Mouse (Mus musculus) myocyte (in vitro differentiated cells): ENCODE results near the gene Zc2hc1c.
A peak's percentile ranks its signal among the peaks of the same experiment; 100 is the strongest.

Experiments
- CEBPB ChIP-seq: IDR thresholded peaks from 2 replicates; pipeline ENCODE4 v1.6.1; 2011; ENCODE audit warnings: mild to moderate bottlenecking, moderate library complexity; ENCODE audit not compliant: poor library complexity, insufficient read depth, severe bottlenecking
- MAX ChIP-seq: IDR thresholded peaks from one replicate; pipeline ENCODE4 v1.6.1; 2011; ENCODE audit warnings: low read depth, mild to moderate bottlenecking, control low read depth
- MYOD1 ChIP-seq, 3 experiments: IDR thresholded peaks; one replicate each; pipeline ENCODE4 v1.6.1; 2011; ENCODE audit warnings: control low read depth in 2 of 3, low read depth in 2 of 3, mild to moderate bottlenecking in 2 of 3, moderate library complexity in 1 of 3; ENCODE audit not compliant: insufficient read length in 2 of 3, control insufficient read depth in 1 of 3
- POLR2A ChIP-seq: IDR thresholded peaks from one replicate; pipeline ENCODE4 v1.6.1; 2011; ENCODE audit warnings: low read depth, mild to moderate bottlenecking, control low read depth, moderate library complexity; ENCODE audit not compliant: insufficient read length
- POLR2AphosphoS2 ChIP-seq: IDR thresholded peaks from one replicate; pipeline ENCODE4 v1.6.1; 2011; ENCODE audit warnings: low read depth, control low read depth; ENCODE audit not compliant: insufficient read length
- TCF12 ChIP-seq: IDR thresholded peaks from one replicate; pipeline ENCODE4 v1.6.1; 2011; ENCODE audit warnings: mild to moderate bottlenecking, control low read depth; ENCODE audit not compliant: poor library complexity, insufficient read depth, severe bottlenecking

DNA sequence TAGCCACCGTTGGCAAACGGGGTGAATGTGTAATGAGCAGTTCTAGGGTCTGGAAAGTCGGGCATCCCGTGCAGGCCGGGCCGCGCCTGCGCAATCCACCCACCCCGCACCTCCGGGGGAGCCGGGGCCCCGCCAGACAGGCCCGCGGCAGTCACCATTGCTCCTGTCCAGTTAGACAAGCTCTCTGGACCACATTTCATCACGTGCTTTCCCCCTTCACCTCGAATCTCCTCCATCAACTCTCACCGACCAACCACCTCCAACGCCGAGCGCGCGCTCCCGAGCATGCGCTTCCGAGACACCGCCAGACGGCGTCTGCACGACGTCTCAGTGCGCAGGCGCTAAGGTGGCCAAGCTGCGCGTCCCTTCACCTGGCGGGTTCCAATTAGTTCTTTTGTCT is 18.1 kb upstream of the Zc2hc1c start, which contains the start of gene Mlh3:
- peak; percentile 12 for TF ChIP-seq POLR2AphosphoS2
- TF ChIP-seq MAX, result no peak
- no peak for TF ChIP-seq MYOD1 (IDR thresholded peaks at IDR 0.05; ENCODE audit: control insufficient read depth in 1 of 3, insufficient read length in 2 of 3, low read depth in 2 of 3)
- no peak for TF ChIP-seq POLR2A
- no peak for TF ChIP-seq TCF12
- TF ChIP-seq CEBPB, result no peak
